Mouse (Mus musculus): ENCODE data around the gene Ercc6. TPM values are rescaled to one million over a fixed set of nuclear protein-coding genes. Genes with fewer than 3 reads are reported as not detected.
A peak's percentile ranks its signal among the peaks of the same experiment; 100 is the strongest.

Gene Ercc6
- polyA plus RNA-seq, 2 experiments = 12.2 to 15.0 TPM

GRCm38 (mm10) chr14:32590377-32590776 lies 77.1 kb downstream of the Ercc6 start:
- H3K4me3 ChIP-seq (replicated peaks; ENCODE audit: low read length) = no peak overlapping the region
- ATAC-seq (ENCODE audit: low FRiP score, low read depth) (no peak), DNase-seq (ENCODE audit: low spot score) (no peak)
- no peak for TF ChIP-seq POLR2A (IDR thresholded peaks at IDR 0.05; ENCODE audit: borderline replicate concordance, extremely low read depth, insufficient read depth, insufficient read length)
- H3K9me3 ChIP-seq (ENCODE audit: control insufficient read depth, low read length) = no peaks in the 10 kb centered on the region
- H3K9ac ChIP-seq (ENCODE audit: low read depth, low read length, severe bottlenecking) = no peak overlapping the region
- 49% methylated on average over 3 of the region's 3 CpGs for WGBS
- no peak overlapping the region for H3K4me2 ChIP-seq (replicated peaks; ENCODE audit: low read depth, low read length, severe bottlenecking)
- no peak overlapping the region for H3K27ac ChIP-seq (replicated peaks; ENCODE audit: low read depth, low read length)
- H3K27me3 ChIP-seq (ENCODE audit: control insufficient read depth, insufficient read depth, low read length) = peaks cover 10% of the 10 kb centered on the region; the same call in 1 of the 2 replicates
- H3K36me3 ChIP-seq (ENCODE audit: control insufficient read depth, insufficient read depth, low read length) = no peaks in the 10 kb centered on the region
- no peaks in the 10 kb centered on the region for H3K4me1 ChIP-seq (ENCODE audit: control insufficient read depth, insufficient read depth, low read length)

- Histone ChIP-seq H3K4me1 (ENCODE audit: control insufficient read depth, insufficient read depth, low read length) (peaks cover 6% of the 10 kb centered on the region; the same call in 1 of the 2 replicates), H3K9me3 (ENCODE audit: control insufficient read depth, low read length) (no peaks in the 10 kb centered on the region), H3K36me3 (ENCODE audit: control insufficient read depth, insufficient read depth, low read length) (no peaks in the 10 kb centered on the region), H3K27me3 (ENCODE audit: control insufficient read depth, insufficient read depth, low read length) (peaks cover 82% of the 10 kb centered on the region), H3K9ac (ENCODE audit: low read depth, low read length, severe bottlenecking) (no peak overlapping the region), H3K4me3 (replicated peaks; ENCODE audit: low read length) (peak overlapping the region; percentile 15), H3K27ac (replicated peaks; ENCODE audit: low read depth, low read length) (no peak overlapping the region), H3K4me2 (replicated peaks; ENCODE audit: low read depth, low read length, severe bottlenecking) (peak overlapping the region; percentile 21; the same call in 1 of the 2 replicates)
- DNase-seq (ENCODE audit: low spot score) = peak; percentile 87
- 2% methylated on average over 77 of the region's 78 CpGs for WGBS
- ATAC-seq (ENCODE audit: low FRiP score, low read depth) = peak; percentile 60; the same call in 1 of the 2 replicates
- TF ChIP-seq POLR2A (IDR thresholded peaks at IDR 0.05; ENCODE audit: borderline replicate concordance, extremely low read depth, insufficient read depth, insufficient read length) = no peak
Measured at GRCm38 (mm10) chr14:32597232-32598231, 84.2 kb downstream of the Ercc6 start.

GRCm38 (mm10) chr14:32598437-32599219 lies 85.3 kb downstream of the Ercc6 start:
- DNase-seq (ENCODE audit: low spot score) = no peak
- 8% methylated on average over 23 of the region's 23 CpGs for WGBS
- TF ChIP-seq POLR2A (IDR thresholded peaks at IDR 0.05; ENCODE audit: borderline replicate concordance, extremely low read depth, insufficient read depth, insufficient read length) = no peak
- Histone ChIP-seq H3K36me3 (ENCODE audit: control insufficient read depth, insufficient read depth, low read length) (no peaks in the 10 kb centered on the region), H3K4me2 (replicated peaks; ENCODE audit: low read depth, low read length, severe bottlenecking) (no peak overlapping the region), H3K9me3 (ENCODE audit: control insufficient read depth, low read length) (no peaks in the 10 kb centered on the region), H3K27me3 (ENCODE audit: control insufficient read depth, insufficient read depth, low read length) (peaks cover 91% of the 10 kb centered on the region), H3K27ac (replicated peaks; ENCODE audit: low read depth, low read length) (no peak overlapping the region), H3K9ac (ENCODE audit: low read depth, low read length, severe bottlenecking) (no peak overlapping the region), H3K4me3 (replicated peaks; ENCODE audit: low read length) (peak overlapping the region; percentile 26; the same call in 1 of the 2 replicates), H3K4me1 (ENCODE audit: control insufficient read depth, insufficient read depth, low read length) (peaks cover 6% of the 10 kb centered on the region; the same call in 1 of the 2 replicates)
- no peak for ATAC-seq (ENCODE audit: low FRiP score, low read depth)

- DNase-seq (ENCODE audit: low spot score) = no peak
- peaks cover 6% of the 10 kb centered on the region; the same call in 1 of the 2 replicates for H3K4me1 ChIP-seq (ENCODE audit: control insufficient read depth, insufficient read depth, low read length)
- peaks cover 97% of the 10 kb centered on the region for H3K27me3 ChIP-seq (ENCODE audit: control insufficient read depth, insufficient read depth, low read length)
- H3K36me3 ChIP-seq (ENCODE audit: control insufficient read depth, insufficient read depth, low read length) = no peaks in the 10 kb centered on the region
- no peak within 1 kb of the TSS for H3K9ac ChIP-seq (ENCODE audit: low read depth, low read length, severe bottlenecking)
- no peak within 1 kb of the TSS for H3K27ac ChIP-seq (replicated peaks; ENCODE audit: low read depth, low read length)
- no peak for ATAC-seq (ENCODE audit: low FRiP score, low read depth)
- peak within 1 kb of the TSS; percentile 26 for H3K4me3 ChIP-seq (replicated peaks; ENCODE audit: low read length)
- peak within 1 kb of the TSS; percentile 37 for H3K4me2 ChIP-seq (replicated peaks; ENCODE audit: low read depth, low read length, severe bottlenecking)
- no peaks in the 10 kb centered on the region for H3K9me3 ChIP-seq (ENCODE audit: control insufficient read depth, low read length)
- WGBS = 2% methylated on average over 49 of the region's 53 CpGs
- no peak for TF ChIP-seq POLR2A (IDR thresholded peaks at IDR 0.05; ENCODE audit: borderline replicate concordance, extremely low read depth, insufficient read depth, insufficient read length)
Measured at GRCm38 (mm10) chr14:32599290-32600041, 86.1 kb downstream of the Ercc6 start, which contains the start of gene Prrxl1. Prrxl1 (plus strand) TSS chr14:32599407.
